Mouse (Mus musculus) intestine, embryonic 14.5 days (tissue): Measurements from ENCODE around the gene Ddx46. TPM values are rescaled to one million over a fixed set of nuclear protein-coding genes. Genes with fewer than 3 reads are reported as not detected.

Experiments used
- ATAC-seq: fragments of 200-750 bp; cut with Nextera tagmentation; replicated peaks from 2 replicates; pipeline ENCODE4 v1.8.0; 2017; ENCODE audit warnings: low read depth, moderate number of reproducible peaks, moderate TSS enrichment, moderate library complexity; ENCODE audit not compliant: low FRiP score, low TSS enrichment
- DNase-seq: peaks from one replicate; pipeline ENCODE4 v3.0.0-alpha.2; 2018; ENCODE audit warnings: low spot score
- H3K27ac ChIP-seq: fragments of 300-500 bp; sonication (generic); 2 replicates; pipeline ENCODE4 v1.5.1; 2014; ENCODE audit warnings: low read depth, mild to moderate bottlenecking, control low read depth
- H3K27me3 ChIP-seq: fragments of 300-500 bp; sonication (generic); replicated peaks from 2 replicates; pipeline ENCODE4 v1.6.1; 2014; ENCODE audit warnings: low read length, control low read depth; ENCODE audit not compliant: control insufficient read depth, insufficient read depth
- H3K36me3 ChIP-seq: fragments of 300-500 bp; sonication (generic); 2 replicates; pipeline ENCODE4 v1.6.1; 2014; ENCODE audit warnings: low read length, control low read depth; ENCODE audit not compliant: control insufficient read depth, insufficient read depth
- H3K4me1 ChIP-seq: fragments of 300-500 bp; sonication (generic); replicated peaks from 2 replicates; pipeline ENCODE4 v1.6.1; 2014; ENCODE audit warnings: low read length, control low read depth, mixed read lengths; ENCODE audit not compliant: control insufficient read depth, insufficient read depth
- H3K4me2 ChIP-seq: fragments of 300-500 bp; sonication (generic); 2 replicates; pipeline ENCODE4 v1.6.1; 2014; ENCODE audit warnings: low read length
- H3K4me3 ChIP-seq: fragments of 300-500 bp; sonication (generic); 2 replicates; pipeline ENCODE4 v1.5.1; 2014; ENCODE audit warnings: low read depth, low read length, control low read depth, mixed read lengths
- H3K9ac ChIP-seq: fragments of 300-500 bp; sonication (generic); 2 replicates; pipeline ENCODE4 v1.6.1; 2014; ENCODE audit warnings: mild to moderate bottlenecking, low read length
- H3K9me3 ChIP-seq: fragments of 300-500 bp; sonication (generic); 2 replicates; pipeline ENCODE4 v1.6.1; 2016; ENCODE audit warnings: low read length, control low read depth; ENCODE audit not compliant: control insufficient read depth
- WGBS: fragments of 180-500 bp; shearing (Covaris S2); extraction: QIAGEN DNeasy Blood & Tissue Kit; methylation state at CpG from one replicate; pipeline ENCODE4 v1.1.7; 2014; 5-methylcytosine and 5-hydroxymethylcytosine counted together
- polyA plus RNA-seq: library from polyadenylated mRNA; unstranded; fragments of >200 nt; fragmentation: Nextera tagmentation; extraction: Ambion mirVana; gene quantifications from 2 replicates; pipeline ENCODE4 v1.2.1, GENCODE M21; 2014

Ddx46 gene
- 40.9 and 44.1 TPM in 2 replicates for polyA plus RNA-seq

DNA sequence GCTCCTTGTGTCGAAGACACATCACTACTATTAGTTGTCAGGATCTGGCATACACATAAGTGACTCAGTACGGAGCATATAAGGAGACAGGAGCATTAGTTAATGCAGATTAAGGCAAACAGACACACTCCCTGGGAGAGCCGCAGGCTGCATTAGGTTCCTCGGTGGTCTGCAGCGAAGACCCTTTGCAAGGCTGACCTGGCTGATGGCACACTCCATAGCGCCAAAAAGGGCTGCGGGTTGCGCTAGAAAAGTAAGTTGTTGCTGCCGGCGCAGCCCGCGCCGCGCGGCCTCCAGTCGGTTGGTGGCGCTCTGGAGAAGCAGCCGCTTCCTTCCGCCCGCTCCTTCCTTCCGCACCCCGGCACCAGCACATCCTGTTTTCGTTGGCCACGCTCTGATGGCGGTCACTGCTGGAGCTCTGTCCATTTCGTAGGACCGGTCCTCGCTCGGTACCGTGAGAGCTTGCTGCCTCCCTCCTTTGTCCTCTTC is at the start of gene Ddx46:
Gene Ddx46, plus strand, starts transcription at position 389 of the 489 bp plus-strand sequence.
- Histone ChIP-seq H3K36me3 (peaks cover 50% of the 10 kb centered on the region), H3K4me3 (peak within 1 kb of the TSS; percentile 74), H3K4me2 (peak within 1 kb of the TSS; percentile 66), H3K9me3 (no peaks in the 10 kb centered on the region), H3K4me1 (peaks cover 10% of the 10 kb centered on the region), H3K9ac (peak within 1 kb of the TSS; percentile 72), H3K27ac (no peak within 1 kb of the TSS), H3K27me3 (no peaks in the 10 kb centered on the region)
- ATAC-seq (peak; percentile 85), DNase-seq (peak; percentile 97)
- 5% methylated on average over 30 of the region's 30 CpGs for WGBS

- H3K27ac ChIP-seq: no peak overlapping the region
- ATAC-seq: 0 out of 2 replicates have a peak, but pooled peaks have one; percentile 28
Measured at GRCm38 (mm10) chr13:55591961-55592490, 42.8 kb upstream of the Ddx46 start.

DNA sequence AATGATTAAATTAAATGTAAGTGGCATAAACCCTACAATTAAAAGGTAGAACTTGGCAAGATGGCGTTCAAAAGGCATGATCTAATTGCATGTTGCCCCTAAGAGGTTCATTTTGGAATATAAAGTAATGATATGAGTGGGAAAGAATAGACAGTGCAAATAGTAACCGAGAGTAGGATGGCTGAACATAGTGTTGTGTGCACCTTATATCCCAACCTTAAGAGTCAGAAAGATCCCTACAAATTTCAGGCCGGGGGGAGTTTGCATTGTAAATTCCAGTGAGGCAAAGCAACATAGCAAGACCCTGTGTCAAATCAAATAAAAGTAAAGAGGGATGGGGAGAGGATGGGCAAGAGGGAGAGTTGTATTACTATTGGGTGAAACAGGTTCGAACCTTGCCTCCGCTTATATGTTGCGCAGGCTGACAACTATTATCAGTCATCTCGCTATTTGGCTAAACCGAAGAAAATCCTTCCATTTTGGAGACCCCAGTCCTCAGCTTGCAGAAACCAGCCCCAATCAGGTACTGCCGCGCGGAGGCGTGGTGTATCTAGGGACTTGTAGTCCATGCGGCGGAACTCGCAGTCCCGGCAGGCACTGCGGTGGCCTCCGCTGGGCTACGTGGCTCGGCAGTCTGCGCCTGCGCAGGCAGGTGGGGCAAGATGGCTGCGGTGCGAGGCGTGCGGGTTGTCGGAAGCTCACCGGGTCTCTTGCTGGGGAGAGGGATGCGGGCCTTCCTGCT is 42.1 kb upstream of the Ddx46 start:
- Histone ChIP-seq H3K4me3 (peak overlapping the region; percentile 83), H3K4me2 (peak overlapping the region; percentile 63), H3K9me3 (no peaks in the 10 kb centered on the region), H3K36me3 (peaks cover 34% of the 10 kb centered on the region), H3K27me3 (no peaks in the 10 kb centered on the region), H3K27ac (peak overlapping the region; percentile 44), H3K4me1 (peaks cover 9% of the 10 kb centered on the region; the same call in 1 of the 2 replicates), H3K9ac (peak overlapping the region; percentile 88)
- peak; percentile 97 for ATAC-seq
- peak; percentile 95 for DNase-seq
- WGBS: 5% methylated on average over 29 of the region's 29 CpGs

More at GRCm38 (mm10) chr13:55591961-55592490, 42.8 kb upstream of the Ddx46 start:
- 74% methylated on average over 4 of the region's 4 CpGs for WGBS
- no peak overlapping the region; the same call in 1 of the 2 replicates for H3K4me2 ChIP-seq
- H3K4me1 ChIP-seq: peaks cover 9% of the 10 kb centered on the region; the same call in 1 of the 2 replicates
- no peaks in the 10 kb centered on the region for H3K9me3 ChIP-seq
- DNase-seq: no peak
- H3K4me3 ChIP-seq: no peak overlapping the region
- H3K9ac ChIP-seq: no peak overlapping the region
- H3K27me3 ChIP-seq: no peaks in the 10 kb centered on the region
- peaks cover 28% of the 10 kb centered on the region for H3K36me3 ChIP-seq

DNA sequence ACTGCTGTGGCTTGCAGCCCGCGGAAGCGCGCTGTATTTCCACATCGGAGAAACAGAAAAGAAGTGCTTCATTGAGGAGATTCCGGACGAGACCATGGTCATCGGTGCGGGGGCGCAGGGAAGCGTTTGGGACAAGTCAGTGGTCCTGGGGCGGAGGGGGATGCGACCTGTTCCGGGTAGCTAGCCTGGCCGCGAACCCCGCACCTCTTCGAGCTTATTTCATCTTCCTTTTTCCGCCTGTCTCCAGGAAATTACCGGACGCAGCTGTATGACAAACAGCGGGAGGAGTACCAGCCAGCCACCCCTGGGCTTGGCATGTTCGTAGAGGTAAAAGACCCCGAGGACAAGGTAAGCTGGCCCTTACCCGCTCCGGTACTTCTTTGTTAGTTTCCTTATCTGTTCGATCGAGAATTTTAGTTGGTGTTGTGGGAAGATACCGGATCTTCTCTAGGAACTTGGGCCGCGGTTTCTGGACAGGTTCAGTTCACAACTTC is 41.5 kb upstream of the Ddx46 start:
- H3K4me2 ChIP-seq: peak overlapping the region; percentile 60
- peak overlapping the region; percentile 88 for H3K9ac ChIP-seq
- peaks cover 39% of the 10 kb centered on the region for H3K36me3 ChIP-seq
- peaks cover 9% of the 10 kb centered on the region; the same call in 1 of the 2 replicates for H3K4me1 ChIP-seq
- H3K27me3 ChIP-seq: no peaks in the 10 kb centered on the region
- under 1% methylated on average over 31 of the region's 31 CpGs for WGBS
- DNase-seq (peak; percentile 56), ATAC-seq (peak; percentile 47; the same call in 1 of the 2 replicates)
- peak overlapping the region; percentile 44 for H3K27ac ChIP-seq
- no peaks in the 10 kb centered on the region for H3K9me3 ChIP-seq
- H3K4me3 ChIP-seq: peak overlapping the region; percentile 83

DNA sequence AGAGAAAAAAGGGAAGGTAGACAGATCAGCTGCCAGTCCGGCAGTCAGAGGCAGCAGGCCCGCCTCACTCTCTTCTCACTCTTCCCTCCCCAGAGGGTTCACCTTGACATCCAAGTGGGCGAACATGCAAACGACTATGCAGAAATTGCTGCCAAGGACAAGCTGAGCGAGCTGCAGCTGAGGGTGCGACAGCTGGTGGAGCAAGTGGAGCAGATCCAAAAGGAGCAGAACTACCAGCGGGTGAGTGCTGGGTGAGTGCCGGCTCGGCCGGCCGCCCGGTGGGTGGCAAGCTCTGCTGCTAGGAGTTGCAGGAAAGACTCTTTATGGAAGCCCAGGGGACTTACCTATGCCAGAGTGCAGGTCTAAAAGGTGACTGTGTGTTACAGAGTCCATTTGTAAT is 39.5 kb upstream of the Ddx46 start:
- no peak for ATAC-seq
- no peak overlapping the region for H3K4me2 ChIP-seq
- peaks cover 9% of the 10 kb centered on the region; the same call in 1 of the 2 replicates for H3K4me1 ChIP-seq
- no peak overlapping the region for H3K4me3 ChIP-seq
- no peak for DNase-seq
- no peak overlapping the region for H3K9ac ChIP-seq
- peaks cover 39% of the 10 kb centered on the region for H3K36me3 ChIP-seq
- WGBS: 92% methylated on average over 12 of the region's 12 CpGs
- no peak overlapping the region for H3K27ac ChIP-seq
- H3K9me3 ChIP-seq: no peaks in the 10 kb centered on the region
- H3K27me3 ChIP-seq: no peaks in the 10 kb centered on the region

DNA sequence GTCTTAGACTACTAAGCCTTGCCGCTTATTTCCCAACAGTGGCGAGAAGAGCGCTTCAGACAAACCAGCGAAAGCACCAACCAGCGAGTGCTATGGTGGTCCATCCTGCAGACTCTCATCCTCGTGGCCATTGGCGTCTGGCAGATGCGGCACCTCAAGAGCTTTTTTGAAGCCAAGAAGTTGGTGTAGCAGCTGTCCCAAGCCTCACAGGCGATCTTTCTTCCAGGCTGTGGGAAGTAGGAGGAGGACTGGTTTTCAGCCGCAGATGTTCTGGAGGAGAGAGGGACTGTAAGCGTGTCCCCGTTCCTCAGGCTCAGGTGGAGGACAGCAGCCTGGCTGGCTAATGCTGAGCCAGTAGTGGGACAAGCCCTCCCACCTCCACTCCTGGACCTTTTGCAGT is 38.0 kb upstream of the Ddx46 start:
- H3K27me3 ChIP-seq: no peaks in the 10 kb centered on the region
- no peak overlapping the region for H3K9ac ChIP-seq
- ATAC-seq (no peak), DNase-seq (no peak)
- WGBS: 95% methylated on average over 12 of the region's 12 CpGs
- no peak overlapping the region for H3K4me3 ChIP-seq
- peaks cover 39% of the 10 kb centered on the region for H3K36me3 ChIP-seq
- no peaks in the 10 kb centered on the region for H3K9me3 ChIP-seq
- H3K4me1 ChIP-seq: peaks cover 15% of the 10 kb centered on the region; the same call in 1 of the 2 replicates
- no peak overlapping the region for H3K27ac ChIP-seq
- no peak overlapping the region for H3K4me2 ChIP-seq

DNA sequence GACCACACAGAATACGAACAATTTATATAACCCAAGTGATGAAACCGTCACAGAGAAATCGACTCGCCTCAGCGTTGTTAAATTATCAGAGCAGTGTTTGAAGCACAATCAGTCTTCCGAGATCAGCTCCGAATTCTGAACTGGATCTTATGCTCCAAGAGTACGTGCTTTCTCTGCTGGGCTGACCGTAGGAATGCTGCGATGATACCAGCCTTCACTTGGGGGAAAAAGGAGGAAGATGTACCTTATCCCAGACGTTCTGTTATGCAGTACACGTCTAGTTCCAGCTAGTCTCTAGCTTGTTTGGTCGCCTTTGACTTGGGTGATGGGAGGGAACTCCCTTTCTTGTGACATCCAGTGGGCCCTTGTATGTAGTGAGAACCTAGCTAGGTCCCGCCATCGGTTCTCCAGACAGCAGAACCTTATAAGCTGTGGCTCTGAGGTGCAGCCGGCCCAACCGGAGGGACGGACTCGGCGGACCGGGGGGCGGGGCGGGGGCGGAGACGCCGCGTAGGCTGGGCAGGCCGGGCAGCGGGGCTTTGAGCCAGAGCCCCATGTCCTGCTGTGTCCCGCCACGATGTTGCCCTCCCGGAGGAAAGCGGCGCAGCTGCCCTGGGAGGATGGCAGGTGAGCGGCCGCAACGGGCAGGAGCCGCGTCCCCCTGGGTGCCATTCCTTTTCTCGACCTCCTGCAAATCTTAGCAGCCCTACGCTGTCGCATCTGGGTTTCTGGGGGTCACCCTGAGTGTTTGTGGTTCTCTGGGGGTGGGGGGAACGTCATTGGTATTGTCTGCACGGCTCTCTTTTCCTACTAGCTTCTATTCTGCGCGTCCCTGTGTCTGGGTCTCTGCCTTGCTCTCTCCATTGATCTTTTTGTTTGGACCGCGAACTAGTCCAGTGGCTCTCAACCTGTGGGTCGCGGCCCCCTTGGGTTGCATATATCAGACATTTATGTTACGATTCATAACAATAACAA is 35.0 kb upstream of the Ddx46 start, which contains the start of gene B4galt7:
Gene B4galt7, plus strand, starts transcription at position 331 of the 975 bp plus-strand sequence.
- no peak within 1 kb of the TSS for H3K27ac ChIP-seq
- H3K27me3 ChIP-seq: no peaks in the 10 kb centered on the region
- 9% methylated on average over 51 of the region's 51 CpGs for WGBS

More for the DNA sequence above, 35.0 kb upstream of the Ddx46 start, which contains the start of gene B4galt7:
- ATAC-seq (peak; percentile 88), DNase-seq (peak; percentile 91)
- Histone ChIP-seq H3K4me2 (peak within 1 kb of the TSS; percentile 90), H3K9ac (peak within 1 kb of the TSS; percentile 78), H3K4me3 (peak within 1 kb of the TSS; percentile 85), H3K36me3 (peaks cover 42% of the 10 kb centered on the region), H3K9me3 (no peaks in the 10 kb centered on the region), H3K4me1 (peaks cover 6% of the 10 kb centered on the region; the same call in 1 of the 2 replicates)
